Mouse (Mus musculus) forebrain, embryonic 14.5 days (tissue): Measurements from ENCODE around the gene Gstm7. TPM values are rescaled to one million over a fixed set of nuclear protein-coding genes. Genes with fewer than 3 reads are reported as not detected.
"Not testable (repeated sequence)": the region's sequence is repeated elsewhere in the genome, so short reads cannot be mapped to it uniquely, and the experiment has no call there.

ENCODE experiments used
- ATAC-seq: fragments of 200-750 bp; cut with Nextera tagmentation; 2 replicates; pipeline ENCODE4 v1.8.0; 2017; ENCODE audit warnings: mild to moderate bottlenecking, moderate library complexity
- DNase-seq: peaks from one replicate; pipeline ENCODE4 v3.0.0-alpha.2; 2015; ENCODE audit warnings: low spot score
- H3K27ac ChIP-seq: fragments of 300-500 bp; sonication (generic); 2 replicates; pipeline ENCODE4 v1.5.1; 2014; ENCODE audit warnings: low read depth, mild to moderate bottlenecking, control low read depth, low read length, moderate library complexity
- H3K27me3 ChIP-seq: fragments of 300-500 bp; sonication (generic); replicated peaks from 2 replicates; pipeline ENCODE4 v1.6.1; 2014; ENCODE audit warnings: low read length, control low read depth, mixed read lengths; ENCODE audit not compliant: control insufficient read depth, insufficient read depth
- H3K36me3 ChIP-seq: fragments of 300-500 bp; sonication (generic); 2 replicates; pipeline ENCODE4 v1.6.1; 2014; ENCODE audit warnings: low read length, control low read depth; ENCODE audit not compliant: control insufficient read depth, insufficient read depth
- H3K4me1 ChIP-seq: fragments of 300-500 bp; sonication (generic); 2 replicates; pipeline ENCODE4 v1.6.1; 2014; ENCODE audit warnings: antibody characterized with exemption, low read length, control low read depth; ENCODE audit not compliant: control insufficient read depth, insufficient read depth
- H3K4me2 ChIP-seq: fragments of 300-500 bp; sonication (generic); 2 replicates; pipeline ENCODE4 v1.6.1; 2014; ENCODE audit warnings: mild to moderate bottlenecking, control low read depth, low read length
- H3K4me3 ChIP-seq: fragments of 300-500 bp; sonication (generic); 2 replicates; pipeline ENCODE4 v1.5.1; 2014; ENCODE audit warnings: low read depth, low read length, control low read depth
- H3K9ac ChIP-seq: fragments of 300-500 bp; sonication (generic); 2 replicates; pipeline ENCODE4 v1.6.1; 2014; ENCODE audit warnings: mild to moderate bottlenecking, low read length, control low read depth, moderate library complexity
- H3K9me3 ChIP-seq: fragments of 300-500 bp; sonication (generic); replicated peaks from 2 replicates; pipeline ENCODE4 v1.6.1; 2016; ENCODE audit warnings: low read length, control low read depth, mixed read lengths; ENCODE audit not compliant: control insufficient read depth
- WGBS: fragments of 180-500 bp; shearing (Covaris S2); extraction: QIAGEN DNeasy Blood & Tissue Kit; methylation state at CpG from one replicate; pipeline ENCODE4 v1.1.7; 2014; 5-methylcytosine and 5-hydroxymethylcytosine counted together
- polyA plus RNA-seq: library from polyadenylated mRNA; unstranded; fragments of >200 nt; fragmentation: Nextera tagmentation; extraction: Ambion mirVana; gene quantifications from 2 replicates; pipeline ENCODE4 v1.2.1, GENCODE M21; 2014

The Gstm7 gene
- 92.7 and 102 TPM in 2 replicates for polyA plus RNA-seq

DNA sequence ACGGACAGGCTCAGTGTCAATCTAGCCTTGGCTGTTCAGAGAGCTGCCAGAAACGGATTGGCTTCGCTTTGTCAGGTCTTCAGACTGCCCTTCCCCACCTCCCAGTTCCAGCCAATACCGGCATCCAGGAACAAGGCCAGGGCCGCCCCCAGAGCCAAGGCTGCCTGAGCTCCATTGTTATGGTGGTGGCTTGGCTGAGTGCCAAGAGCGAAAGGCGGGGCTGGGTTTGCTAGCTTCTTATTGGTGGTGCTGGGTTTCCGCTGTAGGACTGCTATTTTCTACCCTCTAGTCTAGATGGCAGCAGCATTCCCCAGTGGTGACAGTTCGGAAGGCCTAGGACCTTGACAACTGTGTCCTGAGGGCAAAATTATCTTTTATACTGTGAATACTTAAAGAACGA lies at the start of gene Gstm7:
Gene Gstm7, minus strand, starts transcription at position 148 of the 400 bp plus-strand sequence.
- Histone ChIP-seq H3K4me2 (peak within 1 kb of the TSS; percentile 49), H3K27ac (peak within 1 kb of the TSS; percentile 81), H3K4me3 (peak within 1 kb of the TSS; percentile 29), H3K36me3 (no peaks in the 10 kb centered on the region), H3K9ac (peak within 1 kb of the TSS; percentile 58), H3K4me1 (0 out of 2 replicates have a peak, but pooled peaks cover 3% of the 10 kb centered on the region), H3K9me3 (no peaks in the 10 kb centered on the region), H3K27me3 (no peaks in the 10 kb centered on the region)
- ATAC-seq, result peak; percentile 98
- DNase-seq, result peak; percentile 98
- WGBS, result 3% methylated on average over 10 of the region's 10 CpGs

DNA sequence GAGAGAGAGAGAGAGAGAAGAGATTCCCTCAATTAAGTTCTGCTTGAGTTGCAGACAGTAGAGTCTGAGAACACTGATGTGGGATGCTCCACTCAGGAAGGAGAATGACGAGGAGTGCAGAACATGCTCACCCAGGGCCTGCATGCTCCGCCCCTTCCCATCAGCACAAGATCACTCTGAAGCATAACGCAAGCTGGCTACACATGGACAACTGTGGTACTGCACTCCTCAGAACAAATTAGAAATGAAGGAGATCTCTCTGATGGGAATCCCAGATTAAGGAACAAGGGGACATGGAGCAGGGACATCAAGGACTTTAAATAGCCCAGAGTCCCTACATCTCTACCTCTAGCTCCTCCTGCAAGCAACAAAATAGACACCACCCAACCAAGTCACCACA lies 49.6 kb upstream of the Gstm7 start:
- WGBS, result 67% methylated on average over 3 of the region's 3 CpGs
- Histone ChIP-seq H3K27ac (no peak overlapping the region), H3K27me3 (no peaks in the 10 kb centered on the region), H3K4me2 (no peak overlapping the region), H3K4me3 (no peak overlapping the region), H3K4me1 (no peaks in the 10 kb centered on the region), H3K9me3 (no peaks in the 10 kb centered on the region), H3K36me3 (no peaks in the 10 kb centered on the region), H3K9ac (no peak overlapping the region)
- DNase-seq, result no peak
- ATAC-seq, result no peak

DNA sequence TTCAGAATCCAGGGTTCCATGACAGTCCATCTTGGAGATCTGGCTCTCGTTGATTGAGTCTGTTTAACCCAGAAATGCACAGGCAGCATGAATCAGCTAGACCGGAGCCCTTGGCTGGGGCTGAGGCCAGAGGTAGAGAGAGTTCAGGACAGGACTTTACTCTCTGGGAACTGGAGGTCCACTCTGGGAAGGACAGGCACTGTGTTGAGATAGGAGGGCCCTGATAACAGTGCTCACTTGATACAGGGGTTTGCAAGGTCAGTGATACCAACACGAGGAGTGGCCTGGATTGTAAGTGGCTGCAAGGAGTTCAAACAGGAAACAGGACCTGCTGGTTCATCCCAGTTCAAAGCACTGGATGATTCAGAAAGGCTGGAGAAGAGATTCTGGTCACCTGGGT lies 46.1 kb upstream of the Gstm7 start:
- Histone ChIP-seq H3K4me1 (no peaks in the 10 kb centered on the region), H3K9ac (no peak overlapping the region), H3K36me3 (no peaks in the 10 kb centered on the region), H3K27ac (no peak overlapping the region), H3K27me3 (no peaks in the 10 kb centered on the region), H3K9me3 (no peaks in the 10 kb centered on the region), H3K4me3 (no peak overlapping the region), H3K4me2 (no peak overlapping the region)
- DNase-seq (no peak), ATAC-seq (no peak)
- WGBS, result 83% methylated on average over 3 of the region's 3 CpGs

DNA sequence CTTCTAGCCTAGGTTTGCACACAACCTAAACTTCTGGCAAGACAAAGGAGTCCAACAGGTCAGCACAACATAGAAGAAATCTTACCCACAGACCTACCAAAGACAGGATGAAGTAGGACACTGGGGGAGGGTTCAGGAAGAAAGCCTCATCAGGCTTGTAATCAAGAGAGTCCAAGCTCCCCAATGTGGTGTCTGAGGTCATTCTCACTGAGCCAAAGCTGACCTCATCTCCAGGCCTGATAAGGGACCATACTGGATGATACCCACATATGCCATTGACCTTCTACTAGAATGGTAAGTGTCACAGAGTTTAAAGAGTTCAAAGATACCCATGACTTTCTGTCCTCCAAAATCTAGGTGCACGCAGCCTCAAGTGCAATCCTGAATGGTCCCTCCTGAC lies 42.6 kb upstream of the Gstm7 start:
- Histone ChIP-seq H3K9ac (no peak overlapping the region), H3K4me3 (no peak overlapping the region), H3K27me3 (no peaks in the 10 kb centered on the region), H3K9me3 (no peaks in the 10 kb centered on the region), H3K27ac (no peak overlapping the region), H3K4me1 (no peaks in the 10 kb centered on the region), H3K4me2 (no peak overlapping the region), H3K36me3 (no peaks in the 10 kb centered on the region)
- DNase-seq (no peak), ATAC-seq (no peak)
- WGBS, result 97% methylated on average over 1 of the region's 1 CpGs

- no peaks in the 10 kb centered on the region for H3K27me3 ChIP-seq
- H3K27ac ChIP-seq, result no peak overlapping the region
- no peak for DNase-seq
- no peak overlapping the region for H3K4me3 ChIP-seq
- WGBS, result 95% methylated on average over 3 of the region's 3 CpGs
- H3K4me1 ChIP-seq, result no peaks in the 10 kb centered on the region
- no peaks in the 10 kb centered on the region for H3K9me3 ChIP-seq
- H3K4me2 ChIP-seq, result no peak overlapping the region
- ATAC-seq, result no peak
- no peaks in the 10 kb centered on the region for H3K36me3 ChIP-seq
- H3K9ac ChIP-seq, result no peak overlapping the region
Measured at GRCm38 (mm10) chr3:107972070-107972469, 40.5 kb upstream of the Gstm7 start.

DNA sequence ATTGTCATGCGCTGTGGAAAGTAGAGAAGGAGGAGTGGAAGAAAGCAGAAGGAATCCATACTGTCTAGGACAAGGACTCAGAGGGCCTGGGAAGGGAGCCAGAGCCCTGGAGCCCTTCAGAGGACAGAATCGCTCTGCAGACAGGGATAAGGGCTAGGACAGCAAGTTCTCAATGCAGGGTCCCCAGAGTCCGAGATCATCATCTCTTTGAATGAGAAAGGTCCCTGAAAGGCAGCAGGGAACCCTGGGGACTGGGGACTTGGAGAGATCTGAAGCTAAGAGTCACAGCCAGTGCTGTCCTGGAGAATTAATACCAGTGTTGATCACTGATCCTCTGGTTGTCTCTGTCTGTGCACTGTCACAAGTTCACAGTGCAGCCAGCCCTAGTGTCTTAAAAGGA lies 39.5 kb upstream of the Gstm7 start:
- not testable (repeated sequence) for H3K4me1 ChIP-seq, ATAC-seq, H3K9ac ChIP-seq, H3K27ac ChIP-seq, H3K9me3 ChIP-seq, DNase-seq, H3K4me3 ChIP-seq, H3K36me3 ChIP-seq, H3K4me2 ChIP-seq, H3K27me3 ChIP-seq
- WGBS, result 63% methylated on average over 3 of the region's 3 CpGs

DNA sequence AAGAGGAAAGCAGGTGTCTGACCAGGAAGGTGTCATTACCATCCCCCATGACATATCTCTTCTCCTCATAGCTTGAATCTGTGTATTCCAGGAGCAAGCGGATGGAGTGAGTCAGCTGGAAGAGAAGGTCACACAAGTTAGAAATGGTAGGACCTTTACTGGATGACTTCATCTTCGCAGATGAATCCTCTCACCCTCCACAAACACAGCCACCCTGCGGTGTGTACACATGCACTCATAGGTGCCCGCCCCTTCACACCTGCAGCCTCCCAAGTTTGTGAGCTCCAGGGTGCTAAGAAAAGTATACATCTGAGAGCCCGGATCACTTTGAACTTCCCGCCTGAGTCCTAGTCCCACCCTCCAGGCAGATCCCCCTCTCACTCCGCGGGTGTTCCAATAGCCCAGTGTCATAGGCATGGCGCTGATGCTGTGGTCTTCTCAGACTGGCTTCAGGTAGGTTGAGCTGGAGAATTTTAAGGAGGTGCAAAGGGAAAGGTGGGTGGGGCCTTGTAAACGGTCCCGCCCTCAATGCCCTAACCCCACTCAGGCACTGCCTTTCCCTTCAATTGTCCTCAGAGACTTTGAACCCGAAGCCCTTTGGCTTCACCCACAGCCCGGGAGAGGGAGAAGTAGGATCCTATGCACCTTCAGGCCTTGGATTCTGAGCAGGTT lies 37.2 kb upstream of the Gstm7 start, which contains the start of gene Gstm3:
Gene Gstm3, minus strand, starts transcription at position 560 of the 672 bp plus-strand sequence.
- Histone ChIP-seq H3K4me1 (peaks cover 6% of the 10 kb centered on the region; the same call in 1 of the 2 replicates), H3K27ac (no peak within 1 kb of the TSS), H3K4me2 (no peak within 1 kb of the TSS), H3K4me3 (no peak within 1 kb of the TSS), H3K9ac (no peak within 1 kb of the TSS), H3K36me3 (no peaks in the 10 kb centered on the region), H3K27me3 (no peaks in the 10 kb centered on the region), H3K9me3 (no peaks in the 10 kb centered on the region)
- 76% methylated on average over 13 of the region's 13 CpGs for WGBS
- ATAC-seq (no peak), DNase-seq (no peak)

- 94% methylated on average over 5 of the region's 5 CpGs for WGBS
- Histone ChIP-seq H3K4me3 (no peak overlapping the region), H3K4me1 (peaks cover 6% of the 10 kb centered on the region; the same call in 1 of the 2 replicates), H3K4me2 (no peak overlapping the region), H3K9ac (no peak overlapping the region), H3K27me3 (no peaks in the 10 kb centered on the region), H3K9me3 (no peaks in the 10 kb centered on the region), H3K36me3 (no peaks in the 10 kb centered on the region), H3K27ac (no peak overlapping the region)
- DNase-seq, result no peak
- no peak for ATAC-seq
Measured at GRCm38 (mm10) chr3:107966631-107967030, 35.0 kb upstream of the Gstm7 start.

DNA sequence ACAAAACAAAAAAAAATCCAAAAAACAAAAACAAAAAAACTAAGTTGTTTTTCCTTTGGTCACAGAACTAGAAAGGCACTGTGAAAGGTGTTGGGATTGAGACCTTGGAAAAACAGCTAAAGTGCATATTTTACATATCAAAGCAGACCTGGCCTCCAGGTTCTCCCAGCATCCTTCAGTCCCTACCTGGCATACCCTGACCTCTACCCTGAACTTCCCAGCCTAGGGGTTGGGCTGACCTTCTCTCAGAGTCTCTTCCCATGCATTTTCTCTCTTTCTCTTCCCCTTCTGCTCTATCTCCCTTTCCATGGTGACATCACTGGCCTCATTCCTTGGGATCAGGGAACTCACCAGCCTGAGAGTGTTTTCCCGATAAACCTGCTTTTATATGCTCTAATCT lies 34.0 kb upstream of the Gstm7 start:
- Histone ChIP-seq H3K27me3 (no peaks in the 10 kb centered on the region), H3K9ac (no peak overlapping the region), H3K9me3 (no peaks in the 10 kb centered on the region), H3K36me3 (no peaks in the 10 kb centered on the region), H3K4me3 (no peak overlapping the region), H3K27ac (no peak overlapping the region), H3K4me2 (no peak overlapping the region), H3K4me1 (peaks cover 6% of the 10 kb centered on the region; the same call in 1 of the 2 replicates)
- WGBS, result 75% methylated on average over 1 of the region's 1 CpGs
- no peak for DNase-seq
- ATAC-seq, result no peak
